Mouse (Mus musculus) macrophage (primary cell): ENCODE results near the gene Ccl22. TPM values are rescaled to one million over a fixed set of nuclear protein-coding genes. Genes with fewer than 3 reads are reported as not detected.

Experiments used
- H3K27ac ChIP-seq: fragments of 350-480 bp; formaldehyde crosslinking; 2 replicates; pipeline ENCODE4 v1.9.0; 2021
- H3K36me3 ChIP-seq: fragments of 350-480 bp; formaldehyde crosslinking; 2 replicates; pipeline ENCODE4 v1.9.0; 2021; ENCODE audit errors: inconsistent target
- H3K4me3 ChIP-seq: fragments of 350-480 bp; formaldehyde crosslinking; 2 replicates; pipeline ENCODE4 v1.9.0; 2021; ENCODE audit errors: inconsistent target
- H3K79me2 ChIP-seq: fragments of 350-480 bp; formaldehyde crosslinking; 2 replicates; pipeline ENCODE4 v1.9.0; 2021; ENCODE audit errors: inconsistent target
- WGBS: methylation state at CpG from one replicate; pipeline ENCODE4 v1.1.7; 2026; ENCODE audit warnings: inconsistent platforms; ENCODE audit not compliant: missing documents; 5-methylcytosine and 5-hydroxymethylcytosine counted together
- polyA plus RNA-seq: library from polyadenylated mRNA; stranded (reverse); fragments of 250-400 nt; gene quantifications from 3 replicates; pipeline ENCODE4 v1.2.4, GENCODE M21; 2018; ENCODE audit warnings: inconsistent platforms
- total RNA-seq, 78 experiments: library from RNA; depleted of rRNA; stranded (reverse); fragments of 250-400 nt; gene quantifications; 1 replicate in 9 of 78; 2 replicates in 24 of 78; 3 replicates in 43 of 78; 4 replicates in 2 of 78; pipeline ENCODE4 v1.2.4; 2018; ENCODE audit warnings: inconsistent platforms in 56 of 78

Ccl22 gene
- 1 to 10 TPM in 9 of 26 experiments, under 1 TPM in 8, not detected in 9; 0.33 to 7.8 (median 1.4) TPM for total RNA-seq (2018; cell fraction: chromatin; rRNA removed)
- total RNA-seq (2018; cell fraction: cytosol; rRNA removed), result 10 to 100 TPM in 6 of 26 experiments, 1 to 10 TPM in 20; 1.5 to 50.8 (median 6.4) TPM
- 10 to 100 TPM in 6 of 26 experiments, 1 to 10 TPM in 13, under 1 TPM in 7; 0.51 to 21.6 (median 3.7) TPM for total RNA-seq (2018; cell fraction: nucleus; rRNA removed)
- 0.78 to 3.7 TPM (median 0.89 TPM) in 3 replicates for polyA plus RNA-seq

DNA sequence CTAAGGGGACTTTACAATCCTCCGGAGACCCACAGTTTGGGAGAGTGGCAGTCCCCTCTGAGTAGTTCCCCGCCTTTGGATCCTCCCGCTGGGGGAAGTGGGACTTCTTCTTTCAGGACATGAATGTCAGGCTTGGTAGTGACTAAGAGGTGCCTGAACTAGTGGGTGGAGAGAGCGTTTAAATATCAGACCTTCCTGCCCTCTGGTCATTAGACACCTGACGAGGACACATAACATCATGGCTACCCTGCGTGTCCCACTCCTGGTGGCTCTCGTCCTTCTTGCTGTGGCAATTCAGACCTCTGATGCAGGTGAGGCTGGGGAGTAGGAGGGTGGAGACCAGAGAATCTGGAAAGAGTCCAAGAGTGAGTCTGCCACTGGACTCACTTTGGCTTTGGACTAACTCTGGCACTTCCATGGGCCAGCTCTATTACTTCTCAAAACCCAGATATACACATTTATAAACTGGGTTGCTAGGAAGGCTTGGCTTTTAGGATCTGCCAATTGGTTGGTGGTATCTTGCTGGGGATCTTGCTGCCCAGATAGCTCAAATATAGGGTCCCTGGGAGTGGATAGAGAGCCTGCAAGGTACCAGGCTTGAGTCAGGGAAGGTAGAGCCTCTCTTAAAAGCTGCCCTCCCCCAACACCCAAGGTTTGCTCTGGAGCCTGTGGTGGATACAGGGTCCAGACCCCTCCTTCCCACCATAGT is at the start of gene Ccl22:
Gene Ccl22, plus strand, starts transcription at position 115 of the 709 bp plus-strand sequence.
- Histone ChIP-seq H3K36me3 (no peaks in the 10 kb centered on the region), H3K79me2 (no peaks in the 10 kb centered on the region), H3K27ac (no peak within 1 kb of the TSS), H3K4me3 (no peak within 1 kb of the TSS)
- WGBS, result 77% methylated on average over 7 of the region's 7 CpGs

DNA sequence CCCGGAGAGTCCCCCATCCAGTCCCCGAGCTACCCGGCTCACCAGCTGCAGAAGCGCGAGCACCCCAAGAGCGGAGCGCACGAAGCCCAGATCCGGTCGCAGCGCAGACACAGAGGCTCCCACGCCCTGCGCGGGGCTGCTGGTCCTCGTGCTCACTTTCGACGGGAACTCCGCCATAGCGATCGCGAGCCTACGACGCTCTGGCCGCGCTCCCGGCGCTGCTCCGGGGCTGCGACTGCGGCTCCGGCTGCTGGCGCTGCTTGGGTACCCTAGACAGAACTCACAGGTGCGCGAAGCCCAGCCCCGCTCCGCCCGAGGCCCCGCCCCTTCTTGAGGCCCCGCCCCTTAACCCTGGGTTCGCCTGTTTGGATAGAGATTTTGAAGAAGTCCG is 49.4 kb upstream of the Ccl22 start, which contains the start of gene Pllp:
Gene Pllp, minus strand, starts transcription at position 285 of the 391 bp plus-strand sequence.
- H3K4me3 ChIP-seq, result no peak within 1 kb of the TSS
- 3% methylated on average over 41 of the region's 41 CpGs for WGBS
- no peaks in the 10 kb centered on the region for H3K36me3 ChIP-seq
- no peaks in the 10 kb centered on the region for H3K79me2 ChIP-seq
- H3K27ac ChIP-seq, result no peak within 1 kb of the TSS

DNA sequence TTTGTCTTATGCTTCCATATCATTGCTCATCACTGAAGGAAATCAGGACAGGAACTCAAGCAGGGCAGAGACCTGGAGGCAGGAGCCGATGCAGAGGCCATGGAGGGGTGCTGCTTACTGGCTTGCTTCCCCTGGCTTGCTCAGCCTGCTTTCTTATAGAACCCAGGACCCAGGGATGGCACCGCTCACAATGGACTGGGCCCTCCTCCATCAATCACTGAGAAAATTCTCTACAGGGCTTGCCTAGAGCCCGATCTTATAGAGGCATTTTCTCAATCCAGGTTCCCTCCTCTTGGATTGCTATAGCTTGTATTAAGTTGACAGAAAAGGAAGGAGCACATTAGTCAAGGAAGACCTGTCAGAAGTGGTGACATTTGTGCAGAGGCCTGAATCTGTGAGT is 48.8 kb upstream of the Ccl22 start:
- no peak overlapping the region for H3K27ac ChIP-seq
- H3K4me3 ChIP-seq, result no peak overlapping the region
- 58% methylated on average over 3 of the region's 3 CpGs for WGBS
- H3K36me3 ChIP-seq, result no peaks in the 10 kb centered on the region
- no peaks in the 10 kb centered on the region for H3K79me2 ChIP-seq

DNA sequence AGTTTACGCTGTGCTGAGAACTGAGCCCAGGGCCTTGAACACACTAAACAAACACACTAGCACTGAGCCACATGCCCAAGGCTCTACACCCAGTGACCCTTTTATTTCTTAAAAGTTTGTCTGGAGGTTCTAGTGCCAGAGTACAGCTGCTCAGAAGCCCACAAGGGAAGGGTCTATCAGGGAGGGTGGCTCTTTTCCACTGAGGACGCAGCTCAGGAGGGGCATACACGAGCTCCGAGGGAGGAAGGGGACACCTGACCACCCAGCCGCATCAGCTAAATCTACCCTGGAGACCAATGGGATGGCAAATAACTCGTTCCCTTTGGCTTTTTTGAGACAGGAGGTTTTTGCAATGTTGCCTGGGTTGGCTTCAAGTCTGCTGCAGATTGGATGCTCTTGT is 47.4 kb upstream of the Ccl22 start:
- no peaks in the 10 kb centered on the region for H3K36me3 ChIP-seq
- no peaks in the 10 kb centered on the region for H3K79me2 ChIP-seq
- no peak overlapping the region for H3K27ac ChIP-seq
- H3K4me3 ChIP-seq, result no peak overlapping the region
- WGBS, result 91% methylated on average over 6 of the region's 6 CpGs

DNA sequence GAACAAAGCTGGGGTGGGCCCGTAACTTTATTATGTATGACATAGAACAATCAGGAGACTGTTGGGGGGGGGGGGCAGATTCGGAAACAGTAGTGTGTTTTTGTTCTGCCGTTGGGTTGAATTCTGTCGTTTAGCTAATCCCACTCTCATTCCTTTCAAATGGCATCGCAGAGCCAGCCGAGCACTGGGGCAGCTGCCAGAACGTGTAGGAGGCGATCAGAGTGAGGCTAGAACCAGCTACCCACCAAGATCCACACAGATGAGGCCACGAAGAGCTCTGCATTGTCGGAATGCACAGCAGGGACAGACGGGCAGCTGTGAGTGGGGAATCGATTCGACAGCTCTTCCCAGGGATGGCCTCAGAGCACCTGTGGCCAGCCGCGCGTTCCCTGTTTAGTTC is 46.0 kb upstream of the Ccl22 start:
- no peak overlapping the region for H3K4me3 ChIP-seq
- 92% methylated on average over 16 of the region's 16 CpGs for WGBS
- no peak overlapping the region for H3K27ac ChIP-seq
- H3K36me3 ChIP-seq, result no peaks in the 10 kb centered on the region
- H3K79me2 ChIP-seq, result no peaks in the 10 kb centered on the region

DNA sequence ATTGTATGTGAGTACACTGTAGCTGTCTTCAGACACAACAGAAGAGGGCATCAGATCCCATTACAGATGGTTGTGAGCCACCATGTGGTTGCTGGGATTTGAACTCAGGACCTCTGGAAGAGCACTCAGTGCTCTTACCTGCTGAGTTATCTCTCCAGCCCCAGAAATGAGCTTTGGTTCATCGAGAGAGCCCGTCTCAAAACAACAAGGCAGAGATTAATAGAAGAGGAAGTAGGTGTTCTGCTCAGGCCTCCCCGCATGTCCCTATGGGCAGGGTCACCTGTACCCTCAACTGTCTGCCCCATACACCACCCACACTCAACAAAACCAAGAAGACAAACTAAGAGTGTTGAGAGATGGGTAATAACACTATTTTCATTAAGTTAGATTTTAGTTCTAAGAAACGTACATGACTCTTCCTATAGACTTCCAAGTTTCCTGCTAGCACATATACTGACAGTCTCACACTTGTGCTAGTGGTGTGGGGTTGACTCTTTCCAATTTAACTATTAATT is 44.9 kb upstream of the Ccl22 start:
- Histone ChIP-seq H3K79me2 (no peaks in the 10 kb centered on the region), H3K27ac (no peak overlapping the region), H3K4me3 (no peak overlapping the region), H3K36me3 (no peaks in the 10 kb centered on the region)
- 57% methylated on average over 4 of the region's 4 CpGs for WGBS

DNA sequence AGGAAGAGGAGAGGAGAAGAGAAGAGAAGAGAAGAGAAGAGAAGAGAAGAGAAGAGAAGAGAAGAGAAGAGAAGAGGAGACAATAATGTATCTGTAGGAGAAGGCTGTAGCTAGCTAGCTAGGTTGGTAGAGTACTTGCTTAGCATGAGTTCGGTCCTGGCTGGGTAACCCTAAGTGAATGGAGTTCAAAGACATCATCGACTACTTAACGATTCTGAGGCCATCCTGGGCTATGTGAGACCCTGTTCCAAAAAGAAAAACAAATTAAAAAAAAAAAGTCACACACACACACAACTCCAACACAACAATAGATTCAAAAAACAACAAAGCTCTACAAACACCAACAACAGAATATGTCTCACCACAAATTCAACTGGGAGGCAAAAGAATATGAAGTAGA is 43.2 kb upstream of the Ccl22 start:
- H3K4me3 ChIP-seq, result no peak overlapping the region
- 81% methylated on average over 3 of the region's 3 CpGs for WGBS

DNA sequence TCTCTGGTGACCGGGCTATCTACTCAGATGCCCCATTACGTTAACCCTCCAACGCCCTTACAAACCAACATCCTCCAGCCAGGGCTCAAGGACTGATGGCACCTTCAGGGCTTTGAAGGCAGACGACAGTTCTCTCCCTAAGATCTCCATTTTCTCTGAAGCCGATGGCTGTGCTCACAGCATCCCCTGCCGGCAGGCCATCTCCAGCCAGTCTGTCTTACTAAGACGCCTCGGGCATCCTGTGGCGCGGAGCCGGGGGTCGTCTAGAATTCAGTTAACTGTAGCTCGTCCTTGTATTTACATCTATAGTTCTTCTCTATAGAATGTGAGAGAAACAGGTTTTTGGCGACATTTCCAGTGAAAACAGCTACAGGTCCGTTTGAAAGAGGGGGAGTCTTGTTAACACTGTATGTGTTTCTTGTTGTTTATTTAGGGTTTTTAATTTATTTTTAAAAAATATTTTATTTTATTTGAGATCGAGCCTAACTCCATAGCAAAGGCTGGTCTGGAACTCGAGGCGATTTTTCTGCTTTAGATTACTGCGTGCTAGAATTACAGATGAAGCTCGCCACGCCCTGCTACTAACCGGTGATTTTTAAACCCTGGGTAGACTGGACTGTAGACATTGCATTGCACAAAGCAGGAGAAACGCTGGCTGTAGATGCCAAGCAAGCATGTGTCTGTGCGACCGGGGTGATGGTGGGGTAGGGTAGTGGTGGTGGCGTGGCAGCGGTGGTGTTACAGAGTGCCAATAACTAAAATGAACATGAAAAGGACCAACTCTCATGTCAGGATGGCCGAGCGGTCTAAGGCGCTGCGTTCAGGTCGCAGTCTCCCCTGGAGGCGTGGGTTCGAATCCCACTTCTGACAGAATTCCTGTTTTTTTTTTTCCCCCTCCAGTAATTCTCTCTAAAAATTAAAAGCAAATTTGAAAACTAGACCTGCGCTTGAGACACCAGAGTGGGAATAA is 42.3 kb upstream of the Ccl22 start:
- WGBS, result under 1% methylated on average over 35 of the region's 35 CpGs
- Histone ChIP-seq H3K27ac (no peak overlapping the region), H3K36me3 (no peaks in the 10 kb centered on the region)

More for the DNA sequence above, 43.2 kb upstream of the Ccl22 start:
- H3K27ac ChIP-seq, result no peak overlapping the region
- no peaks in the 10 kb centered on the region for H3K79me2 ChIP-seq
- no peaks in the 10 kb centered on the region for H3K36me3 ChIP-seq

DNA sequence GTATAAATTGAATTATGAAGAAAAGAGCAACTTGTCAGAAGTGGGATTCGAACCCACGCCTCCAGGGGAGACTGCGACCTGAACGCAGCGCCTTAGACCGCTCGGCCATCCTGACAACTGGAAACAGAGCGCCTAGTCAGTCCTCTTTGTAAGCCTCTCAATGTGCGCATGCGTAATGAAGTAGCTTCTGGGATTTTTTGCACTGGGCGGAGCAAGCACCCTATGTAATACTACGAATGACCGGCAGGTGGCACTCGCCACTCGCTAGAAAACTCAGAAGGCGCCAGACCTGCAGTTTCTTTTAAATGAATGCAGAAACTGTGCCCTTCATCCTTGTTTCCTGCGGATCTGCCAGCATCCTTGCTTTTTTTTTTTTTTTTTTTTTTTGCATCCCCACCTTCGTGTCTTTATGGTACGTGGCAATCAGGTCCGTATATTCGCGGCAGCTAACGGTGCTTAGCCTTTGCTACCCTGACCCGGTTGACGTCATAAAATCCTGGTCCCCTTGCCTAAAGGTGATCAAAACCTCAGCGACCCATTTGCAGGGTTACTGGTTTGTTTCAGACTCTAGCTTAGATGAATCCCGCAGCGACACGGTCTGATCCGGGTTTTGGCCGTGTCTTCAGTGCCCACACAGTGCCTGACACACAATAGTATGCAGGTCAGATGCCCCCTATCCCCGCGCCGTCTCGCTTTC is 41.3 kb upstream of the Ccl22 start:
- no peak overlapping the region for H3K27ac ChIP-seq
- peak overlapping the region; percentile 65 for H3K4me3 ChIP-seq
- WGBS, result 2% methylated on average over 35 of the region's 35 CpGs
- H3K36me3 ChIP-seq, result no peaks in the 10 kb centered on the region
- H3K79me2 ChIP-seq, result no peaks in the 10 kb centered on the region

More for the DNA sequence above, 42.3 kb upstream of the Ccl22 start:
- Histone ChIP-seq H3K79me2 (no peaks in the 10 kb centered on the region), H3K4me3 (peak overlapping the region; percentile 65)

DNA sequence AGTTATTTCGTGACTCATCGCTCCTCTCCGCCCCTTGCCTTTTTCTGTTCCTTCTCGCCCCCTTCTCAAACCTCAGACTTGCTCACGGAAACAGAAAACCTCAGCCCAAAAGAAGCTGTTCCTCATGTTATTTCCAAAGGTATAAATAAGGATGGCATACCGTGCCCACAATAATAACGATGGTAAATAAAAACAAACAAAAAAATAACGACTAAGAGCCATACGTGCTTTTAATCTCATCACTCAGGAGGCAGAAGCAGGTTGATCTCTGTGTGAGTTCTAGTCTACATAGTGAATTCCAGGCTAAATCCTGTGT is 40.8 kb upstream of the Ccl22 start:
- H3K4me3 ChIP-seq, result peak overlapping the region; percentile 32
- WGBS, result 9% methylated on average over 9 of the region's 9 CpGs
- H3K27ac ChIP-seq, result no peak overlapping the region
- no peaks in the 10 kb centered on the region for H3K79me2 ChIP-seq
- H3K36me3 ChIP-seq, result no peaks in the 10 kb centered on the region

DNA sequence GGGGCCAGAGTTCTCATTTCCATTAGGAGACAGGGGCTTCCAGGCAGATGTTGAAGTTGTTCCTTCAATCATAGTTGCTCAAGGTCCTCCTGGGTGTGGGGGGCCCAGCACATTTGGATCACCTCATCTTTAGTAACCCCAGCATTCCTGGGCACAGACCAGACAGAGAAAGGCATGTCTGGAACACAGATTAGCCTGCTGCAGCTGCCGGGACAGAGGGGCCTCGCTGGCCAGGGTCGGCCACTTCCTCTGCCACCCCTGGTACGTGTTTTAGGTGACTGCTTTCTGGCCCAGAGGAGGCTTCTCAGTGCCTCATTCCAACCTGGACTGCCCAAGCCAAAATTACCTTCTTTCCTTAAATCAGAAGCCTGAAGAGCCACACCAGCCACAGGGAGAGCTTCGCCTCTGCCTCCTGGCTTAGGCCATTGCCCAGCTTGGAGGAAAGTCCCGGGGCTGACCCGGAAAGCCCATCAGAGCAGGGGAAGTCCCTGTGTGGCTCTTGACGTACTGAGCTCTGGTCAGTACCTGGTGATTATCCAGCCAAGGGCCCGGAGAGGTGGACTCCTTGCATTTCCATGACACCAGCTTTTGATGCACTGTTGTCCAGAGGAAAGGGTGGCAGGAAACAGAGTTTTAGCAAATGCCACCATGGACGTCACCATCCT is 39.7 kb upstream of the Ccl22 start:
- Histone ChIP-seq H3K27ac (no peak overlapping the region), H3K4me3 (no peak overlapping the region), H3K79me2 (no peaks in the 10 kb centered on the region), H3K36me3 (no peaks in the 10 kb centered on the region)
- 90% methylated on average over 10 of the region's 10 CpGs for WGBS

DNA sequence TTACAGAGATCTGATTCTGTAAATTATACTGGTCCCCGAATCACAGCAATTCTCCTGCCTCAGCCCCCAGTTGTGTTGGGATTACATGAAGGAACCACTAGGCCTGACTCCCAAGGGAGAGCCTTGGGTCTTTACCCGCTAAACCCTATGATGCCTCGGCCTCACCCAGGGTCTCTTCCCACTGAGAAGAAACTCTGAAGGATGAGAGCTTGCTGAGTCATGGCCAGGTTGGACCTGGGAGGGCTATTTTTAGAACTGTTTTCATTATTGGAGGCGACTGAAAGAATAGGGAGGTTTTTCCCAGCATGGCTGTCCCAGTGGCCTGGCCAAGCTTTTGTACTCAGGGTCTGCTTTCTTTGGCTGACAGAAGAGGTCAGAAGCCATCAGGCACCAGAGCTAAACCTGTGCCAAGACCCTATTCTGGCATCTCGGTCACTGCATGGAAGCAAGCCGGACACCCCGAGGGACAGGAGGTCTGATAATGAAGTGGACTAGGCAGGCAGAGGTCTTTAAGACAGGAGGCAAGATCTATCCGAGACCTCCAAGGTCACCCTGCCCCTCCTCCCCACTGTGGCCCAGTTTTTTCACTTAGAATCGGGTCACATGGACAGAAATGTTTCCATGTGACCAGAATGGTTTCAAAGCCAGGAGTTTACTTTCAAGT is 38.5 kb upstream of the Ccl22 start:
- Histone ChIP-seq H3K36me3 (no peaks in the 10 kb centered on the region), H3K27ac (no peak overlapping the region), H3K79me2 (no peaks in the 10 kb centered on the region), H3K4me3 (no peak overlapping the region)
- WGBS, result 90% methylated on average over 9 of the region's 9 CpGs

DNA sequence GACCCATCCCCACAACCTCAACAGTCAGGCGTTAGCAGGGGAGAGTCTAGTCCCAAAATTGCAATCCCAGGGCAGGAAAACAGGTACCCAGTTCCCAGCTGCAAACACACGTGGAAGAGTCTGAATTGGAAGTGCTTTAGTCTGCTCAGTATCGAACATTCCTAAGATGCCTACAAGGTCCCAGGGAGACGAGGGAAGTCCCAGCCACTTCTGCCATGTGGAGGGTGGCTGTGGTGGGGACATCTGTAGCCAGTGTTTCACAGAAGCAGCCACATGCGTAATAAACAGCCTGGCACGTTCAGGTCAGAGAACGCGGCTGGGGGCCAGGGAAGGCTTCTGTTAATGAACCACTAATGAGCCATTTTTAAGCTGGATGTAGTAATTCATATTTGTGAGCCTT is 35.1 kb upstream of the Ccl22 start:
- WGBS, result 65% methylated on average over 8 of the region's 8 CpGs
- no peaks in the 10 kb centered on the region for H3K36me3 ChIP-seq
- no peak overlapping the region for H3K27ac ChIP-seq
- H3K4me3 ChIP-seq, result no peak overlapping the region
- no peaks in the 10 kb centered on the region for H3K79me2 ChIP-seq
